Mouse (Mus musculus): Measurements from ENCODE around the gene Krtap7-1.

DNA sequence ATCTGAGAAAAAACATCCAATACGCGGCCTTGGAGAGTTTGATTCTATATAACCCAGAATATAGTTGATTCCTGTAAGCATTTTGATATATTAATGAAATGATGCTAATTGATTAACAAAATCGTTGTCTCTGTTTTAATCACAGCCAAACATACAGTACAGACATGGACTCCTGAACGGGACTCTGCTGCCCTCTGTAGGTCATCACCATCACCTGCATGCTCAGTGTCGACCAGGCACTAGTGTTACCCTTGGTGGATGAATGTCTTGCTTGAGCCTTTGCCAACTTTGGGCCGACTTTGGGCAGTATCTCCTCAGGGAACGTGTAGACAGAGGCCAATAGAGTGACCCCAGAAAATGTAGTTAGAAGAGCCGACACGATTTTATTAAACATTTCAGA lies 9.5 kb upstream of the Krtap7-1 start:
- no peak for TF ChIP-seq EP300 (IDR thresholded peaks at IDR 0.05; ENCODE audit: insufficient read depth, low read depth, low read length)
- no peak for TF ChIP-seq POLR2A (IDR thresholded peaks at IDR 0.05; ENCODE audit: insufficient read depth, low read depth, low read length)
- TF ChIP-seq CTCF (IDR thresholded peaks at IDR 0.05) = peak; percentile 73
